Mouse (Mus musculus) spleen, embryonic (tissue): ENCODE results near the gene Per1.

Experiments
- CTCF ChIA-PET: fragments of 350-600 bp; sonication (Branson Sonifier 250); formaldehyde crosslinking; loops from one replicate; lab custom pipeline; 2022; lab: Charles Lee

The Per1 gene

GRCm38 (mm10) chr11:69123056-69123692 is 28.2 kb downstream of the Per1 start:
- CTCF ChIA-PET = interaction anchor here (0.6 to 3.1 kb wide), 7 partner anchors 30 to 119 kb away, joined by 3 to 28 read pairs (median 5); partner anchors contain the start of gene Tmem107

- CTCF ChIA-PET = interaction anchor here (0.7 to 3.1 kb wide), 3 partner anchors 31 to 83 kb away, joined by 4 to 28 read pairs (median 5); no protein-coding TSS in a partner anchor
Observed at GRCm38 (mm10) chr11:69123693-69124497, 28.9 kb downstream of the Per1 start.

- CTCF ChIA-PET = no interaction called here
Observed at GRCm38 (mm10) chr11:69124498-69124847, 29.5 kb downstream of the Per1 start.

GRCm38 (mm10) chr11:69125041-69125851 is 30.2 kb downstream of the Per1 start:
- CTCF ChIA-PET = no interaction called here

- CTCF ChIA-PET = no interaction called here
Observed at GRCm38 (mm10) chr11:69125852-69125918, 30.7 kb downstream of the Per1 start, which contains the start of gene Aloxe3. Gene Aloxe3, plus strand, starts transcription at chr11:69125896.

GRCm38 (mm10) chr11:69125919-69126705 is 31.1 kb downstream of the Per1 start:
- CTCF ChIA-PET = no interaction called here

GRCm38 (mm10) chr11:69126706-69127095 is 31.7 kb downstream of the Per1 start:
- CTCF ChIA-PET = no interaction called here

GRCm38 (mm10) chr11:69128426-69129122 is 33.6 kb downstream of the Per1 start:
- CTCF ChIA-PET = interaction anchor here (0.7 kb wide), 1 partner anchor 60 kb away, joined by 3 read pairs; no protein-coding TSS in a partner anchor

GRCm38 (mm10) chr11:69133566-69133922 is 38.5 kb downstream of the Per1 start:
- CTCF ChIA-PET = interaction anchor here (0.7 to 1.2 kb wide), 2 partner anchors 12 to 182 kb away, joined by 3 read pairs; no protein-coding TSS in a partner anchor

- CTCF ChIA-PET = interaction anchor here (1.2 kb wide), 1 partner anchor 12 kb away, joined by 3 read pairs; no protein-coding TSS in a partner anchor
Observed at GRCm38 (mm10) chr11:69133923-69134621, 39.1 kb downstream of the Per1 start.

- CTCF ChIA-PET = interaction anchor here (1.2 kb wide), 1 partner anchor 11 kb away, joined by 3 read pairs; no protein-coding TSS in a partner anchor
Observed at GRCm38 (mm10) chr11:69134622-69134968, 39.6 kb downstream of the Per1 start.

- CTCF ChIA-PET = no interaction called here
Observed at GRCm38 (mm10) chr11:69135361-69135760, 40.3 kb downstream of the Per1 start.

- CTCF ChIA-PET = interaction anchor here (0.8 kb wide), 1 partner anchor 104 kb away, joined by 4 read pairs; no protein-coding TSS in a partner anchor
Observed at GRCm38 (mm10) chr11:69147546-69147945, 52.5 kb downstream of the Per1 start.

- CTCF ChIA-PET = no interaction called here
Observed at GRCm38 (mm10) chr11:69148451-69148960, 53.5 kb downstream of the Per1 start.

GRCm38 (mm10) chr11:69149728-69150127 is 54.7 kb downstream of the Per1 start:
- CTCF ChIA-PET = interaction anchor here (0.6 to 0.7 kb wide), 2 partner anchors 13 to 146 kb away, joined by 7 to 10 read pairs; no protein-coding TSS in a partner anchor

- CTCF ChIA-PET = interaction anchor here (0.6 to 0.7 kb wide), 3 partner anchors 68 to 232 kb away, joined by 3 to 4 read pairs (median 3); no protein-coding TSS in a partner anchor
Observed at GRCm38 (mm10) chr11:69150444-69150843, 55.4 kb downstream of the Per1 start.

- CTCF ChIA-PET = interaction anchor here (0.7 kb wide), 1 partner anchor 233 kb away, joined by 3 read pairs; no protein-coding TSS in a partner anchor
Observed at GRCm38 (mm10) chr11:69151004-69151403, 56.0 kb downstream of the Per1 start.

GRCm38 (mm10) chr11:69153831-69154230 is 58.8 kb downstream of the Per1 start:
- CTCF ChIA-PET = no interaction called here

- CTCF ChIA-PET = no interaction called here
Observed at GRCm38 (mm10) chr11:69155351-69155750, 60.3 kb downstream of the Per1 start.

GRCm38 (mm10) chr11:69156800-69157199 is 61.8 kb downstream of the Per1 start, which contains the start of gene Alox12b:
Gene Alox12b, plus strand, starts transcription at chr11:69156989.
- CTCF ChIA-PET = interaction anchor here (0.8 kb wide), 1 partner anchor 99 kb away, joined by 11 read pairs; no protein-coding TSS in a partner anchor
